Mouse (Mus musculus) gastrocnemius, postnatal 36 days (tissue): Measurements from ENCODE around the gene Pycr2. TPM values are rescaled to one million over a fixed set of nuclear protein-coding genes. Genes with fewer than 3 reads are reported as not detected.
"Not testable (repeated sequence)": the region's sequence is repeated elsewhere in the genome, so short reads cannot be mapped to it uniquely, and the experiment has no call there.

Experiments
- DNase-seq, 2 experiments: peaks; one replicate each; pipeline ENCODE4 v3.0.0; 2022
- intact Hi-C: fragments of 180-260 bp; cut with DNase I; formaldehyde crosslinking; loops from one replicate; pipeline ENCODE4 v1.15.1; 2025
- total RNA-seq, 2 experiments: library from RNA; stranded (reverse); gene quantifications; 2 replicates each; pipeline ENCODE4 v1.2.3; 2021

The Pycr2 gene
- total RNA-seq, 2 experiments from 2014 or later = 10.9 to 12.7 TPM

GRCm38 (mm10) chr1:180937631-180938030 lies 33.5 kb downstream of the Pycr2 start:
- DNase-seq, intact Hi-C loops: not testable (repeated sequence)

GRCm38 (mm10) chr1:180938781-180939180 lies 34.7 kb downstream of the Pycr2 start:
- intact Hi-C loops, DNase-seq: not testable (repeated sequence)

- intact Hi-C loops = no loop called here
- DNase-seq = no peak
These were observed 36.8 kb downstream of the Pycr2 start for GRCm38 (mm10) chr1:180940776-180941460.

- DNase-seq = no peak
- intact Hi-C loops = no loop called here
These were observed 37.6 kb downstream of the Pycr2 start for GRCm38 (mm10) chr1:180941726-180942125.

GRCm38 (mm10) chr1:180942166-180943031 lies 38.3 kb downstream of the Pycr2 start, which contains the start of gene Tmem63a:
Gene Tmem63a (plus strand): TSS chr1:180942344.
- peak; percentile 72 to 83 for DNase-seq
- intact Hi-C loops = no loop called here

GRCm38 (mm10) chr1:180943032-180943644 lies 39.0 kb downstream of the Pycr2 start:
- intact Hi-C loops = no loop called here
- DNase-seq = peak in 1 of 2 experiments; percentile 36

GRCm38 (mm10) chr1:180943896-180944295 lies 39.8 kb downstream of the Pycr2 start:
- no peak for DNase-seq
- intact Hi-C loops = no loop called here

GRCm38 (mm10) chr1:180944553-180944952 lies 40.5 kb downstream of the Pycr2 start:
- intact Hi-C loops = no loop called here

GRCm38 (mm10) chr1:180945001-180945980 lies 41.2 kb downstream of the Pycr2 start:
- DNase-seq = peak in 1 of 2 experiments; percentile 34
- intact Hi-C loops = no loop called here

More at GRCm38 (mm10) chr1:180944553-180944952, 40.5 kb downstream of the Pycr2 start:
- DNase-seq = no peak

- no peak for DNase-seq
- intact Hi-C loops = no loop called here
These were observed 42.4 kb downstream of the Pycr2 start for GRCm38 (mm10) chr1:180946448-180946847.

GRCm38 (mm10) chr1:180952085-180952746 lies 48.1 kb downstream of the Pycr2 start:
- DNase-seq = no peak
- intact Hi-C loops = no loop called here

GRCm38 (mm10) chr1:180952808-180953207 lies 48.7 kb downstream of the Pycr2 start:
- intact Hi-C loops = no loop called here
- no peak for DNase-seq

GRCm38 (mm10) chr1:180956401-180956800 lies 52.3 kb downstream of the Pycr2 start:
- DNase-seq = no peak
- intact Hi-C loops = no loop called here

GRCm38 (mm10) chr1:180956973-180957381 lies 52.9 kb downstream of the Pycr2 start:
- no peak for DNase-seq
- intact Hi-C loops = no loop called here

Other genes starting within 250 kb of the Pycr2 start
- gene Mixl1, start 207.3 kb upstream of the Pycr2 start, total RNA-seq = not detected
- 10 to 100 TPM; 10.5 to 11.4 TPM for gene Acbd3, start 178.2 kb upstream of the Pycr2 start, total RNA-seq
- gene H3f3a, start 90.3 kb upstream of the Pycr2 start, total RNA-seq = 100 to 1,000 TPM; 303 to 358 TPM
- 1 to 10 TPM; 5.2 to 6.9 TPM for gene Sde2, start 53.2 kb upstream of the Pycr2 start, total RNA-seq
- gene Lefty2, start 11.2 kb upstream of the Pycr2 start, total RNA-seq = not detected
- under 1 TPM in 1 of 2 experiments, not detected in 1; 0.25 TPM for gene Lefty1, start 30.7 kb downstream of the Pycr2 start, total RNA-seq
- 10 to 100 TPM; 12.4 to 13.3 TPM for gene Tmem63a, start 38.1 kb downstream of the Pycr2 start, total RNA-seq
- gene Ephx1, start 116.6 kb downstream of the Pycr2 start, total RNA-seq = 10 to 100 TPM; 10.9 to 16.6 TPM
- not detected for gene 9130409I23Rik, start 146.9 kb downstream of the Pycr2 start, total RNA-seq
- 1 to 10 TPM; 7.3 to 7.8 TPM for gene Nvl, start 239.9 kb downstream of the Pycr2 start, total RNA-seq
- 10 to 100 TPM; 32.2 to 32.7 TPM for gene Cnih4, start 240.4 kb downstream of the Pycr2 start, total RNA-seq